In the genomic region with DNA sequence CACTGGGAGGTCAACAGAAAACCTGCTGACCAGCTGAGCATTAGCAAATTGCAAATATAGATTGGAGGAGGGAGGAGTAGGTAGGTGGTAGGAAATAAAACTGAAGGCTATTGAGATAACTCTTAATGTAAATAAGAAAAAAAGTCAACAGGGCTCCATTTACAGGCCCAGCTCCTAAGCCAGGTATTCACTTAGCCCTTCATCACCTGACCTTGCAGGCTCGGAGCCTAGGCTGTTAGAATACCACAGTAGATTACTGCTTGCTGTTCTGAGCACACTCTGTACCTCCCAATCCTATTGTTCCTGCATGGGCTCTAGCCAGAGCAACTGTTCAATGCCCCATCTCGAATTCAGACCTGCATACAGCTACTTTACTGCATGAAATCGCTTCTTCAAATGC, we compare ENCODE assay signal across 29 mouse cellular contexts.
"Had no signal": no experiment of that assay in that cellular context is flagged by ENCODE, and none has a peak within 500 bp of the region (broad histone marks: within the 10 kb centered on the region; RNA-seq: fewer than 3 reads in every experiment).

No protein-coding gene starts in this region.

- DNase-seq: cerebellum, adult 18-20 months; cerebellum, adult 2 months; cerebellum, adult 8-10 months; cerebellum, adult 9-10 months; cerebellum, adult 9-11 months; cerebellum, postnatal 10 days; cerebellum, postnatal 14 days; cerebellum, postnatal 25 days; cerebellum, postnatal 36 days; embryo, embryonic 11 days; forebrain, postnatal 0 days; gastrocnemius, adult 2 months; gastrocnemius, postnatal 10 days; gastrocnemius, postnatal 14 days; gastrocnemius, postnatal 25 days; gastrocnemius, postnatal 36 days; heart, adult 11 months; heart, adult 18-20 months had no signal

- H3K4me1 ChIP-seq: embryonic facial prominence, embryonic 12.5 days; embryonic facial prominence, embryonic 13.5 days; embryonic facial prominence, embryonic 15.5 days had no signal

- H3K9me3 ChIP-seq: embryonic facial prominence, embryonic 10.5 days; embryonic facial prominence, embryonic 12.5 days; embryonic facial prominence, embryonic 13.5 days; embryonic facial prominence, embryonic 15.5 days; forebrain, embryonic 10.5 days; forebrain, embryonic 12.5 days; forebrain, embryonic 13.5 days; forebrain, embryonic 15.5 days had no signal

- H3K4me3 ChIP-seq: embryonic facial prominence, embryonic 10.5 days; embryonic facial prominence, embryonic 12.5 days; embryonic facial prominence, embryonic 13.5 days; embryonic facial prominence, embryonic 15.5 days; erythroblast, embryonic 14.5 days; forebrain, embryonic 10.5 days; forebrain, embryonic 12.5 days; forebrain, embryonic 13.5 days; forebrain, embryonic 15.5 days; gastrocnemius, adult 2 months had no signal

- H3K27ac ChIP-seq: embryonic facial prominence, embryonic 10.5 days; embryonic facial prominence, embryonic 12.5 days; embryonic facial prominence, embryonic 13.5 days; embryonic facial prominence, embryonic 15.5 days; forebrain, embryonic 10.5 days; forebrain, embryonic 12.5 days; forebrain, embryonic 13.5 days; forebrain, embryonic 15.5 days; gastrocnemius, adult 2 months had no signal

- H3K36me3 ChIP-seq: embryonic facial prominence, embryonic 10.5 days; embryonic facial prominence, embryonic 12.5 days; embryonic facial prominence, embryonic 13.5 days; embryonic facial prominence, embryonic 15.5 days; forebrain, embryonic 10.5 days; forebrain, embryonic 12.5 days; forebrain, embryonic 15.5 days had no signal

- H3K9ac ChIP-seq: embryonic facial prominence, embryonic 12.5 days; embryonic facial prominence, embryonic 13.5 days; embryonic facial prominence, embryonic 15.5 days; forebrain, embryonic 12.5 days; forebrain, embryonic 13.5 days; forebrain, embryonic 15.5 days; forebrain, postnatal 0 days had no signal

- H3K27me3 ChIP-seq: embryonic facial prominence, embryonic 12.5 days; embryonic facial prominence, embryonic 13.5 days; embryonic facial prominence, embryonic 15.5 days; forebrain, embryonic 12.5 days; forebrain, embryonic 13.5 days; forebrain, embryonic 15.5 days had no signal

- H3K4me2 ChIP-seq: embryonic facial prominence, embryonic 12.5 days; embryonic facial prominence, embryonic 13.5 days; embryonic facial prominence, embryonic 15.5 days; forebrain, embryonic 12.5 days; forebrain, embryonic 13.5 days; forebrain, embryonic 15.5 days had no signal

- ATAC-seq: forebrain, embryonic 13.5 days; forebrain, embryonic 14.5 days; forebrain, embryonic 15.5 days; forebrain, embryonic 16.5 days; forebrain, postnatal 0 days had no signal
